Mouse (Mus musculus) heart, embryonic 11.5 days (tissue): ENCODE results near the gene Eva1a. TPM values are rescaled to one million over a fixed set of nuclear protein-coding genes. Genes with fewer than 3 reads are reported as not detected.

Experiments
- ATAC-seq: fragments of 200-750 bp; cut with Nextera tagmentation; replicated peaks from 2 replicates; pipeline ENCODE4 v1.8.0; 2017; ENCODE audit warnings: moderate library complexity; ENCODE audit not compliant: insufficient number of reproducible peaks, low FRiP score, low TSS enrichment
- H3K27ac ChIP-seq: fragments of 300-500 bp; sonication (generic); 2 replicates; pipeline ENCODE4 v1.5.1; 2014; ENCODE audit warnings: mild to moderate bottlenecking, low read depth, low read length
- H3K27me3 ChIP-seq: fragments of 300-500 bp; sonication (generic); 2 replicates; pipeline ENCODE4 v1.6.1; 2014; ENCODE audit warnings: mild to moderate bottlenecking, low read length, mixed read lengths; ENCODE audit not compliant: control insufficient read depth, insufficient read depth
- H3K36me3 ChIP-seq: fragments of 300-500 bp; sonication (generic); 2 replicates; pipeline ENCODE4 v1.6.1; 2014; ENCODE audit warnings: mild to moderate bottlenecking, low read length, moderate library complexity, mixed read lengths; ENCODE audit not compliant: control insufficient read depth, insufficient read depth
- H3K4me1 ChIP-seq: fragments of 300-500 bp; sonication (generic); 2 replicates; pipeline ENCODE4 v1.6.1; 2014; ENCODE audit warnings: low read length; ENCODE audit not compliant: control insufficient read depth, insufficient read depth
- H3K4me2 ChIP-seq: fragments of 300-500 bp; sonication (generic); 2 replicates; pipeline ENCODE4 v1.6.1; 2014; ENCODE audit warnings: mild to moderate bottlenecking, moderate library complexity
- H3K4me3 ChIP-seq: fragments of 300-500 bp; sonication (generic); 2 replicates; pipeline ENCODE4 v1.5.1; 2014; ENCODE audit warnings: low read depth, low read length
- H3K9ac ChIP-seq: fragments of 300-500 bp; sonication (generic); 2 replicates; pipeline ENCODE4 v1.6.1; 2014; ENCODE audit warnings: mild to moderate bottlenecking, low read depth, low read length, moderate library complexity
- H3K9me3 ChIP-seq: fragments of 300-500 bp; sonication (generic); replicated peaks from 2 replicates; pipeline ENCODE4 v1.6.1; 2016; ENCODE audit warnings: low read length; ENCODE audit not compliant: control insufficient read depth
- WGBS: fragments of 180-500 bp; shearing (Covaris S2); extraction: QIAGEN DNeasy Blood & Tissue Kit; methylation state at CpG from one replicate; pipeline ENCODE4 v1.1.7; 2014; ENCODE audit not compliant: insufficient replicate concordance; 5-methylcytosine and 5-hydroxymethylcytosine counted together
- polyA plus RNA-seq: library from polyadenylated mRNA; unstranded; fragments of >200 nt; fragmentation: Nextera tagmentation; extraction: Ambion mirVana; gene quantifications from 2 replicates; pipeline ENCODE4 v1.2.1, GENCODE M21; 2014

Gene Eva1a
- polyA plus RNA-seq, 1 experiment from 2014 or later, result 6.4 TPM

DNA sequence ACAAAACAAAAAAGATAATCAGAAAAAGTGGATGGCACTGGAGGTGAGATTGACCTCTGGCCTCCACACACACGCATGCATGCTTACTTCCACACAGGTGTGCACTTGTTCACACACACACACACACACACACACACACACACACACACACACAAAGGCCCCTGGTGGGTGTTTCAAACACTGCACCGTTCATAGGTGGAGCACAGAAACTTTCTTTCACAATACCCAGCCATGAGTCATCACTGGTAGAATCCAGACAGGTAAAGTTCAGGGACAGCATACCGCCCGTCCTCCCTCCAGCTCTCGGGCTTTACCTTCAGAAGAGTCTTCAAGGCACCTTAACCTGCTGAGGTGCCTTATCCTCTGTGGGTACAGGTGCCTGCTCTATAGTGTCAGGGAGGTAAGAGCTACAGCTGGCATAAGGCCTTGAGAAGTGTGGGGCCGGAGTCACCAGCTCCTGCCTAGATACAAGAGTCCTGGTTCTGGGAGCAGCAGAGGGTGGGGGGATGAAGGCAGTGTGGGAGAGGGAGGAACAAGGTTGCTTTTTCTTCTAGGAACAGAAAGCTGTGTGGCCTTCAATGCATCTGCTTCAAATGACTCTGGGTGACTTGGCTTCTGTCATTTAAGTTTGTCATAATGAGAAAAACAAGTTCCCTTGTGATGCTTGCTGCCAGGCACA, 11.3 kb downstream of the Eva1a start:
- H3K36me3 ChIP-seq, result no peaks in the 10 kb centered on the region
- H3K9ac ChIP-seq, result no peak overlapping the region
- no peak overlapping the region for H3K4me3 ChIP-seq
- no peaks in the 10 kb centered on the region for H3K27me3 ChIP-seq
- 86% methylated on average over 6 of the region's 6 CpGs for WGBS
- no peak overlapping the region for H3K27ac ChIP-seq
- H3K4me2 ChIP-seq, result no peak overlapping the region
- no peaks in the 10 kb centered on the region for H3K9me3 ChIP-seq
- no peaks in the 10 kb centered on the region for H3K4me1 ChIP-seq
- no peak for ATAC-seq

- Histone ChIP-seq H3K4me2 (no peak overlapping the region), H3K27ac (no peak overlapping the region), H3K9ac (no peak overlapping the region), H3K4me1 (no peaks in the 10 kb centered on the region), H3K9me3 (no peaks in the 10 kb centered on the region), H3K36me3 (no peaks in the 10 kb centered on the region), H3K27me3 (no peaks in the 10 kb centered on the region), H3K4me3 (no peak overlapping the region)
- no peak for ATAC-seq
- WGBS, result 74% methylated on average over 2 of the region's 2 CpGs
Observed at GRCm38 (mm10) chr6:82052726-82053118, 11.9 kb downstream of the Eva1a start.

DNA sequence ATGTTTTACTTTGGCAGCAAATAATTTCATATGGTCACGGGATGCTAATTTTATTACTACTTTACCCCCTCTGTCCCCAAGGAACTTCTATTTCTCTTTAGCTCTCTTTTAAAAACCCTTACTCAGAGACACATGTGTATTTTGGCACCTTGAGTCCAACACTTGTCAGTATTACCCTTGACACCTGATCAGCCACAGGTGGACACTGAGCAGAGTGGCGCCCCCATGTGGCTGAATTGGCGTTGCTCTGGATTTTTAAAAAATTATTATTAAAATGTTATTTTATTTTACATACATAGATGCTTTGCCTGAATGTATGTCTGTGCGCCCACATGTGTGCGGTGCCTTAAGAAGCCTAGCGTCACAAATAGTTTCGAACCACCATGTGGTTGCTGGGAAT, 14.0 kb downstream of the Eva1a start:
- no peaks in the 10 kb centered on the region for H3K4me1 ChIP-seq
- no peak overlapping the region for H3K4me2 ChIP-seq
- no peaks in the 10 kb centered on the region for H3K27me3 ChIP-seq
- 73% methylated on average over 7 of the region's 7 CpGs for WGBS
- no peak overlapping the region for H3K9ac ChIP-seq
- no peak overlapping the region for H3K27ac ChIP-seq
- no peaks in the 10 kb centered on the region for H3K36me3 ChIP-seq
- no peaks in the 10 kb centered on the region for H3K9me3 ChIP-seq
- no peak for ATAC-seq
- no peak overlapping the region for H3K4me3 ChIP-seq

GRCm38 (mm10) chr6:82059896-82060295, 19.1 kb downstream of the Eva1a start:
- H3K4me2 ChIP-seq, result no peak overlapping the region
- 71% methylated on average over 7 of the region's 7 CpGs for WGBS
- no peak overlapping the region for H3K9ac ChIP-seq
- no peak overlapping the region for H3K4me3 ChIP-seq
- H3K36me3 ChIP-seq, result no peaks in the 10 kb centered on the region
- H3K27ac ChIP-seq, result no peak overlapping the region
- no peaks in the 10 kb centered on the region for H3K9me3 ChIP-seq
- H3K4me1 ChIP-seq, result no peaks in the 10 kb centered on the region
- no peaks in the 10 kb centered on the region for H3K27me3 ChIP-seq
- no peak for ATAC-seq

DNA sequence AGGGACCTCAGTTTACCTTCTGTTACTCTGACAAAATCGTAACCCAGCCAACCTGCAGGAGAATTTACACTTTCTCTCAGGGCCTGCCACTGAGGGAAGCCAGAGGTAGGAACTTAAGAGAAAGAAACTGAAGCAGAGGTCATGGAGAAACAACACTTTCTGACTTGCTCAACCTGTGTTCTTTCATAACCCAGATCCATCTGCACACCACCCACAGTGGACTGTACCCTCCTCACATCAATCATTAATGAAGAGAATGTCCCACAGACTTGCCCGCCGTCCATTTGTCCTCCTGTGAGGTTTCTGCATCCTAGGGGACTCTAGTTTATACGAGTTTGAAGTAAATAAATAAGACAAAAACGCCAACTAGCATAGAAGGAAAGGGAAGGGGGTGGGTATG, 24.4 kb downstream of the Eva1a start:
- Histone ChIP-seq H3K36me3 (no peaks in the 10 kb centered on the region), H3K4me1 (no peaks in the 10 kb centered on the region), H3K27ac (no peak overlapping the region), H3K27me3 (no peaks in the 10 kb centered on the region), H3K4me3 (no peak overlapping the region), H3K9me3 (no peaks in the 10 kb centered on the region), H3K4me2 (no peak overlapping the region), H3K9ac (no peak overlapping the region)
- 74% methylated on average over 5 of the region's 5 CpGs for WGBS
- no peak for ATAC-seq

DNA sequence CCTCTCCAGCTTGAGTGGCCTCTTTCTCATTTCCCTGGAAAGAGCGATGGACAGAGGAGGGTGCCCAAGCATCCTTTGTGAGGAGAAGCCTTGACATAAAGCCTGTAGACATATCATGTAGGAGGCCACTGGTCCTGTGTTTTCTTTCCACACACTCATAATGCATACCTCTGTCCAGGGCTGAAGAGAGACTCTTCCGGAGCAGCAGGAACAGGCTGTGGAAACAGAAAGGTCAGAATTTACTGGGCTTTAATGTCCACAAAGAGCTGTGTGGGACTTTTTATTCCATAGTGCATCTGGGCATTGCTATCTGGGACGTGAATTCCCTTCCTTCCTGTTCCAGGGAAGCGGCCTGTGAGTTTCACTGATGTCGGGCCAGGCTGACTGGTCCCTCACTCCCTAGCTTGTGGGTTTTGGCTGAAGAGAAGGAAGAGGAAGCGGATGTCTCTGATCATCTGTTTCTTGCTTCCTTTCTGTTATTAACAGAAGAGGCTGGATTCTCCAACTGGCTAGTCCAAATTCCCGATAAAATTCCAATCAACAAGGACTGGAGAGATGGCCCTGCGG, 25.8 kb downstream of the Eva1a start:
- Histone ChIP-seq H3K4me3 (no peak overlapping the region), H3K4me2 (no peak overlapping the region), H3K4me1 (no peaks in the 10 kb centered on the region), H3K9me3 (no peaks in the 10 kb centered on the region), H3K36me3 (no peaks in the 10 kb centered on the region), H3K9ac (no peak overlapping the region), H3K27me3 (no peaks in the 10 kb centered on the region), H3K27ac (peak overlapping the region; percentile 32; the same call in 1 of the 2 replicates)
- ATAC-seq, result no peak; the same call in 1 of the 2 replicates
- WGBS, result 71% methylated on average over 8 of the region's 8 CpGs

DNA sequence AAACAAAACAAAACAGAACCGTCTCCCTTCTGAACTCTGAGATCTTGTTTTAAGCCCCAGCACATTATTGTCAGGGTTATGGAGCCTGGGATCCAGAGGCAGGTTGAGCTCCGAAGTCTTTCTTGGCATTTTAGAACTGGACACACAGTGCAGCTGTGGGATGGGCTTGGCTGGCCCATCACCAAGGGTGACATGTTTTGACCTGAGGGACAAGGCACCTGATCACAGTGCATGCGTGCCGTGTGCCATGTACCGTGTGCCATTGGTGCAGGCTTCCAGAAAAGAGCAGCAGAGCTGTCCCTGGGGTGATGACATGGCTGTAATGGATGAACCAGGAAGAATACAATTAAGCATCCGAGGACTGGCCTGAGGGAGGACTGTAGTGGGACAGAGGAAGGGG, 29.6 kb downstream of the Eva1a start:
- H3K9me3 ChIP-seq, result no peaks in the 10 kb centered on the region
- no peak overlapping the region for H3K4me3 ChIP-seq
- 71% methylated on average over 6 of the region's 6 CpGs for WGBS

GRCm38 (mm10) chr6:82073011-82073410, 32.2 kb downstream of the Eva1a start:
- Histone ChIP-seq H3K4me3 (no peak overlapping the region), H3K9me3 (no peaks in the 10 kb centered on the region), H3K27ac (no peak overlapping the region), H3K27me3 (no peaks in the 10 kb centered on the region), H3K9ac (no peak overlapping the region), H3K4me1 (no peaks in the 10 kb centered on the region), H3K4me2 (no peak overlapping the region), H3K36me3 (no peaks in the 10 kb centered on the region)
- no peak for ATAC-seq
- WGBS, result 87% methylated on average over 2 of the region's 2 CpGs

More for the DNA sequence above, 29.6 kb downstream of the Eva1a start:
- ATAC-seq, result no peak
- H3K4me1 ChIP-seq, result no peaks in the 10 kb centered on the region
- no peak overlapping the region for H3K4me2 ChIP-seq
- H3K9ac ChIP-seq, result no peak overlapping the region
- H3K27me3 ChIP-seq, result no peaks in the 10 kb centered on the region
- H3K27ac ChIP-seq, result no peak overlapping the region
- no peaks in the 10 kb centered on the region for H3K36me3 ChIP-seq

DNA sequence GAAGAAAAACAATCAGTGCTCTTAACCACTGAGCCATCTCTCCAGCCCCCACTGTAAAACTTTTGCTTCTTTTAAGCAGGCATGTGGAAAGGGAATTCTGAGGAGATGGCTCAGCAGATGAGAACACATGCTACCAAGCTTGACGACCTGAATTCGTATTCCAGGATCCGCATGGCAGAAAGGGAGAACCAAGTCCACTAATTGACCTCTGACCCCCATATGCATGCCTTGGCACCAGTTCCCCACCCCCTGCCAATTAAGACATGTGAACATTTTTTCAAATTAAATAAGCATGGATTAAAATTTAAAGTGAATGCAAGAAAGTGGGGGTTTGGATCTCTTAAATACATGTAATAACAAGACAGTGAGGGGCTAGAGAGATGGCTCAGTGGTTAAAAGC, 32.7 kb downstream of the Eva1a start:
- Histone ChIP-seq H3K4me1 (no peaks in the 10 kb centered on the region), H3K9ac (no peak overlapping the region), H3K9me3 (no peaks in the 10 kb centered on the region), H3K27me3 (no peaks in the 10 kb centered on the region), H3K27ac (no peak overlapping the region), H3K4me2 (no peak overlapping the region), H3K4me3 (no peak overlapping the region), H3K36me3 (no peaks in the 10 kb centered on the region)
- ATAC-seq, result no peak
- WGBS, result 80% methylated on average over 3 of the region's 3 CpGs
